Mouse (Mus musculus): ENCODE measurements around the gene Pakap. TPM values are rescaled to one million over a fixed set of nuclear protein-coding genes. Genes with fewer than 3 reads are reported as not detected.

Pakap gene
- total RNA-seq, 2 experiments from 2014 or later = not detected

DNA sequence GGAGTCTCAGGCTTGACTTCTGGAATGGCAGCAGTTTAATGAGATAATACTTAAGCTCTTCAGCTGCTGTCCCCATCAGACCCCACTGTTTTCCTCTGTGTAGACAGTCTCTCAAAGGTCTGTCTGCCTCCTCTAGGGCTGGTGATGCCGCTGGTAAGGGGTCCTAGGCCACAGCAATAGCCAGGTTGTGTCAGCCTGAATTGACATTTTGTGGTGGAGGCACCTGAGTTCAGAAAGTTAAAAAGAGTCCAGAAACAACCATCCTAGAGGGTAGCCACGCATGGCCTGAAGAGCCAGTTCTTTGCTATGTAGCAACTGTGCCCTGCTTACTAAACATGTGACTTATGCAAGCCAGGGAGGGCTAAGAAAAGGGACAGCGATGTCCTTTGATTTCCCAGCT is 279.7 kb downstream of the Pakap start:
- no peak for ATAC-seq (replicated peaks; ENCODE audit: low FRiP score, poor library complexity, severe bottlenecking)

- ATAC-seq (replicated peaks; ENCODE audit: low FRiP score, poor library complexity, severe bottlenecking) = no peak
These were observed 281.5 kb downstream of the Pakap start for GRCm38 (mm10) chr4:57849465-57849864.

DNA sequence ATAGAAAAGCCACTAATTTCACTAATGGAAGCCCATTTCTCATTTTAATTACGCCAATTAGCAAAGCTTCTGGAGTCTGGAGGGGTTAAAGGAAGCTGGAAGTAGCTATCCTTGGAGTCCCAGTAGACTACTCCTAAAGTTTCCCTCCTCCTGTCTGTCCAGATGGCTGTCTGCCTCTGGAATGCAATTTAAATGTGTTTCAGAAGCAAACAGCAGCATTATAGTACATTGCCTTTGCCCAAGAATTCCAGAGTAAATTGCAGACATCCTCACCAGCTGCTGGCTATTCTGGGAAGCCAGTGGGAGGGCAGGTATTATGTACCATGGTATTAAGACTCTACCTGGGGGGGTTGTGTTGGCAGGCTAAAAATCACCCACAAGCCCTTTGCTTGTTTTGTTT is 283.8 kb downstream of the Pakap start:
- ATAC-seq (replicated peaks; ENCODE audit: low FRiP score, poor library complexity, severe bottlenecking) = no peak

DNA sequence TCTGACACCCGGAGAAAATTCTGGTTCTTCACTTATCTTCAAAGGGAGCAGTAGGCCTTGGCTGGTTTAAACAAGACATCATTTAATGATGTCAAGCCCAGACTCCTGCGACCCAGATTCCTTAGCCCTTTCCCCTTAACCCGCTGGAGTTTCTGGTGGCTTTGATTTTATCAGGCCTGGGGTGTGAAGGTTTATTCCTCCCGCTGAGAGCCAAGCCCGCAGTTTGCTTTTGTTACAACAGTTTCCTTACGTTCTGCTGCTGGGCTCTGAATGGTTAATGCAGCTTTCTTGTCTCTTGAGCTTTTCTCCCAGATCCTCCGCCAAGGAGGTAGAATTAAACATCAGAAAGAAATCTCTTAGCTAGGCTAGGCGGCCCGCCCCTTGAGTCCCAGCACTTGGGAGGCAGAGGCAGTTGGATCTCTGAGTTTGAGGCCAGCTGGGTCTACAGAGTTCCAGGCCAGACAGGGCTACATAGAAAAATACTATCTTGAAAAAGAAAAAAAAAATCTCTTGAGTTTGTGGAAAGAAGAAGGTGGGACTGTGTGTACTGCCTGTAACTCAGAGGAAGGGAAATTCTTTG is 284.6 kb downstream of the Pakap start:
- no peak for ATAC-seq (replicated peaks; ENCODE audit: low FRiP score, poor library complexity, severe bottlenecking)

DNA sequence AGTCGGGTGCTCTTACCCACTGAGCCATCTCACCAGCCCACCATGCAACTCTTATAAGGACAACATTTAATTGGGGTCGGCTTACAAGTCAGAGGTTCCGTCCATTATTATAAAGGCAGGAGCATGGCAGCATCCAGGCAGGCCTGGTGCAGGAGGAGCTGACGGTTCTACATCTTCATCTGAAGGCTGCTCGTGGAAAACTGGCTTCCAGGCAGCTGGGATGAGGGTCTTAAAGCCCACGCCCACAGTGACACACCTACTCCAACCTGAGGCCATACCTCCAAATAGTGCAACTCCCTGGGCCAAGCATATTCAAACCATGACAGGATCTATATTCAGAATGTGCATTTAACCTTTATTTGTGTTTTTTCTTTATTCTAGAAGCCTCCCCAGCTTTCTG is 286.2 kb downstream of the Pakap start:
- ATAC-seq (replicated peaks; ENCODE audit: low FRiP score, poor library complexity, severe bottlenecking) = no peak

DNA sequence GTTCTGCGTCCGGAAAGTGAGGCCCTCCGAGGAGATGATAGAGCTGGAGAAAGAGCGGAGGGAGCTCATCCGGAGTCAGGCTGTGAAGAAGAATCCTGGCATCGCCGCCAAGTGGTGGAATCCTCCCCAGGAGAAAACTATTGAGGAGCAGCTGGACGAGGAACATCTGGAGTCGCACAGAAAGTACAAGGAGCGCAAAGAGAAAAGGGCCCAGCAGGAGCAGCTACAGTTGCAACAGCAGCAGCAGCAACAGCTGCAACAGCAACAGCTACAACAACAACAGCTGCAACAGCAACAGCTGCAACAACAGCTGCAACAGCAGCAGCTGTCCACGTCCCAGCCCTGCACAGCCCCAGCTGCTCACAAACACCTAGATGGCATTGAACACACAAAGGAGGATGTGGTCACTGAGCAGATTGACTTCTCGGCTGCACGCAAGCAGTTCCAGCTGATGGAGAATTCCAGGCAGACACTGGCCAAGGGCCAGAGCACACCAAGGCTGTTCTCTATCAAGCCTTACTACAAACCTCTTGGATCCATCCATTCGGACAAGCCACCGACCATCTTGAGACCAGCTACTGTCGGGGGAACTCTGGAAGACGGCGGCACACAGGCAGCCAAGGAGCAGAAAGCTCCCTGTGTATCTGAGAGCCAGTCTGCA is 287.4 kb downstream of the Pakap start:
- no peak for ATAC-seq (replicated peaks; ENCODE audit: low FRiP score, poor library complexity, severe bottlenecking)

DNA sequence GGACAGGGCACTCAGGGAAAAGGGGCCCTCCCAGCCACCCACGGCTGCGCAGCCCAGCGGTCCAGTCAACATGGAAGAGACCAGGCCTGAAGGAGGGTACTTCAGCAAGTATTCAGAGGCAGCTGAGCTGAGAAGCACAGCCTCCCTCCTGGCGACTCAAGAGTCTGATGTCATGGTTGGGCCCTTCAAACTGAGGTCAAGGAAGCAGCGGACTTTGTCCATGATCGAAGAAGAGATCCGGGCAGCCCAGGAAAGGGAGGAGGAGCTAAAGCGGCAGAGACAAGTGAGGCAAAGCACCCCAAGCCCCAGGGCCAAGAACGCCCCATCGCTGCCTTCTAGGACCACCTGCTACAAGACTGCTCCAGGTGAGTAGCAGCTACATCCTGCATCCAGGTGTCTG is 288.7 kb downstream of the Pakap start:
- ATAC-seq (replicated peaks; ENCODE audit: low FRiP score, poor library complexity, severe bottlenecking) = no peak

- no peak for ATAC-seq (replicated peaks; ENCODE audit: low FRiP score, poor library complexity, severe bottlenecking)
These were observed 292.2 kb downstream of the Pakap start for GRCm38 (mm10) chr4:57860204-57860611.

- ATAC-seq (replicated peaks; ENCODE audit: low FRiP score, poor library complexity, severe bottlenecking) = no peak
These were observed 293.2 kb downstream of the Pakap start for GRCm38 (mm10) chr4:57861166-57861565.

DNA sequence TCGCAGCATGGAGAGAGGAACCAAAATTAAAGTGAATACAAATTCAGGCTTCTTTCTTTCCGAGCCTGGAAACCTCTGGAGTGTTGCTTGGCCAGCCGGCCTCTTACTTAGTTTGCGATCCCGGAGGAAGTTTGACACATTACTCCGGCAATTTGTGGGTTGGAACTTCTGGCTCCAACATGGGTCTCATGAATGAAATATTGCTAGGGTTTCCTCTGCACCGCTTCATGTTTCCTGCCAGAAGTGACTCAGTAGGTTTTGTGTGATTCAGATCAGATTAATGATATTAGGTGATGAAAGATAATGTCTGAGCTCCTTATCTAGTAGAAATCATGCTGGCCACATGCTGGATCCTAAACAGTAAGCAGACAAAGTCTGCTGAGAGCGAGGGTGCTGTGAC is 293.9 kb downstream of the Pakap start:
- no peak for ATAC-seq (replicated peaks; ENCODE audit: low FRiP score, poor library complexity, severe bottlenecking)

- no peak for ATAC-seq (replicated peaks; ENCODE audit: low FRiP score, poor library complexity, severe bottlenecking)
These were observed 294.4 kb downstream of the Pakap start for GRCm38 (mm10) chr4:57862269-57862986.

DNA sequence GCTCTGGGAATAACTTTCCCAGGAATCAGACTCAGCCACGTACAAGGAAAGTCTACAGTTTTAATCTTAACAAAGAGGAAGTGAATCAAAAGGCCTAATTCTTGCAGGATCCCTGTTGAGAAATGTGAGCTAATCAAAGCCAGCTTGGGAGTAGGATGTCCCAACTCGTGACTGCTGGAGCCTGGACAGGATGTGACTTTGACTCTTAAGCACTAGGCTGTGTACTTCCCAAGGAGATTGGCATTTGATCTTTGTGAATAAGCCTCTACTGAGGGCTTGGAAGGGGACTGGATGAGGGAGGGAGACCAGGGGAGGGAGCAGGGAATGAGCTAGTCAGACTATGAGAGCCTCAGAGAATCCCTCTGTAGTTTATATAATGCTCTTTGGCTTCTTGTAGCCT is 298.1 kb downstream of the Pakap start:
- ATAC-seq (replicated peaks; ENCODE audit: low FRiP score, poor library complexity, severe bottlenecking) = no peak

DNA sequence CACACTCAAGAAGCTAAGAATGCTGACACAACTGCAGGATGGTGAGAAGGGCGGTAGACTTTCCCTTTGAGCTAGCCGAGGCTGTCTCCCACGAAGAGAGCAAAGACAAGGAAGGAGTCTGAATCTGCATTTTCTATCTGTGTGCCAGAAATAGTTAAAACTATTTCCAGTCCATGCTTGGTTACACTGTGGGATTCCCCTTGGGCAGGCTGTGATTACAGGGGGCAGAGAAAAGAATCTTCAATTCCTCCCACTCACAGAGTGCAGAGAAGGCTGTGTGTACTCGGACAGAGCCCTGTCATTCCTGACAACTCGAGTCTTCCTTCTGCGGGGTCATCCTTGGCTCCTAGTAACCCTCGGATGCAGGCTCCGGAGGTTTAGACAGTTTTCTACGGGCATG is 299.0 kb downstream of the Pakap start:
- ATAC-seq (replicated peaks; ENCODE audit: low FRiP score, poor library complexity, severe bottlenecking) = no peak

GRCm38 (mm10) chr4:57867454-57867853 is 299.5 kb downstream of the Pakap start:
- ATAC-seq (replicated peaks; ENCODE audit: low FRiP score, poor library complexity, severe bottlenecking) = no peak

- ATAC-seq (replicated peaks; ENCODE audit: low FRiP score, poor library complexity, severe bottlenecking) = no peak
These were observed 311.2 kb downstream of the Pakap start for GRCm38 (mm10) chr4:57879137-57879536.

DNA sequence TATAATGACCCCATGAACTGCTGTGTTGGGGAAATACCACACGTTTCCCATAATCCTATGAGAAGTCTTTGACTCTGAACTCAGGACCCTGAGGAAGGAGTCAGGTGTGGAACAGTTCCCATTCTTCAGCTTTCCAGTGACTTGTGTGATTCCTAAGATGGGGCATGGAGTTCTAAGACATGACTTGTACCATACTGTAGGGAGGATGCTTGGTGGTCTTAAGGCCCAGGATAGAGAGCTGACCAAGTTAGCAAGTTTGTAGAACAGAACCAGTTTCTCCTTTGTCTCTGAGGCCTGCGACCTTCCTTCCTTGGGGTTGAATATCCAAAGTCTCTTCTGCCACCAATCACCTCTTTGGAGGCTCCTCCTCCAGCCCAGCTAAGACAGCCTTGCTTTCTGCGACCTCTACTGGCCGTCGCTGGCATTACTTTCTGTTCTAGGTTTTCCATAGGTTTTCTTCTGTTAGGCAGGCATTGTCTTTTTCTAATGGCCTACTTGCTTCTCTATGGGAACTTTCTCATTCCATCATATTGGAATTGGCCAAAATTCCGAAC is 311.9 kb downstream of the Pakap start:
- ATAC-seq (replicated peaks; ENCODE audit: low FRiP score, poor library complexity, severe bottlenecking) = no peak; the same call in 1 of the 2 replicates

GRCm38 (mm10) chr4:57883520-57884421 is 315.8 kb downstream of the Pakap start:
- no peak for ATAC-seq (replicated peaks; ENCODE audit: low FRiP score, poor library complexity, severe bottlenecking)

- ATAC-seq (replicated peaks; ENCODE audit: low FRiP score, poor library complexity, severe bottlenecking) = no peak
These were observed 316.5 kb downstream of the Pakap start for GRCm38 (mm10) chr4:57884511-57884910.

DNA sequence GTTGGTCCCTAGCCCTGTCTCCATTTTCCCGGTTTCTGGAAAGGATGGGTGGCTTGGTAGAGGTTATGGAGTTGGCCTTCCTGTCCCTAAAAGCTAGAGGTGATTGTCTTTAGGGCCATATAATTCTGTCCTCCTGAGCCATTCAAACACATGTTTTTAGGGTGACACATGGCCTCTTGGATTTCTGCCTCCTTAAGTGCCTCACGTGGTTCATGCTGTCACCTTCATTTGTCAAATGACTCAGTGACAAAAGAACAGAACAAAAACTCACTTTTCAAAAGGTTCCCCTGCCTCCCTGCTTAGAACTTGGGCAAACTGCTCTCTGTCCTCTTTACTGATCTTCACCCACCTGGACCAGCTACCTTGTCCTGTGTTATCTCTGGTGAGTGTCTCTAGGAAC is 317.2 kb downstream of the Pakap start:
- no peak for ATAC-seq (replicated peaks; ENCODE audit: low FRiP score, poor library complexity, severe bottlenecking)
